Comparison of ENCODE assay signal across 13 mouse cellular contexts in genomic region chr8:84063861-84064610, GRCm38 (mm10). TPM values are rescaled to one million over a fixed set of nuclear protein-coding genes. Genes with fewer than 3 reads are reported as not detected.
DNase-seq lines count a peak whose midpoint lies in the region; ATAC-seq and TF ChIP-seq lines count a peak whose summit lies in the region.
"Had no signal": no experiment of that assay in that cellular context is flagged by ENCODE, and none has a peak within 500 bp of the region (broad histone marks: within the 10 kb centered on the region; RNA-seq: fewer than 3 reads in every experiment).

No protein-coding gene starts in this region.

- peak; percentile 32 for ATAC-seq in inflammation-experienced regulatory T-cells, adult 6 months
- no peak for ATAC-seq in monocyte, adult 5-6 weeks (replicated peaks; ENCODE audit: insufficient number of reproducible peaks, low FRiP score, low TSS enrichment, poor library complexity, severe bottlenecking)
- ATAC-seq: midbrain, embryonic 13.5 days had no signal

- H3K36me3 ChIP-seq in small intestine, adult 2 months (ENCODE audit: control insufficient read depth, insufficient read depth, low read length): no peaks in the 10 kb centered on the region
- H3K36me3 ChIP-seq: midbrain, embryonic 13.5 days had no signal

- H3K4me1 ChIP-seq in small intestine, adult 2 months (ENCODE audit: control insufficient read depth, insufficient read depth, insufficient read length, low read length): peaks cover 16% of the 10 kb centered on the region; the same call in 1 of the 2 replicates

- no peak for TF ChIP-seq POLR2A in small intestine, adult 2 months (IDR thresholded peaks at IDR 0.05; ENCODE audit: low read depth, low read length)

- no peak for TF ChIP-seq CTCF in small intestine, adult 2 months (IDR thresholded peaks at IDR 0.05; ENCODE audit: extremely low read depth, insufficient read length, insufficient replicate concordance, low read depth, low read length)

- H3K27ac ChIP-seq in small intestine, adult 2 months (ENCODE audit: insufficient read depth, low read depth, low read length): peak overlapping the region; percentile 11
- H3K27ac ChIP-seq: midbrain, embryonic 13.5 days had no signal

- H3K4me3 ChIP-seq in small intestine, adult 2 months (ENCODE audit: low read depth, low read length): no peak overlapping the region
- H3K4me3 ChIP-seq: midbrain, embryonic 13.5 days had no signal

- WGBS in small intestine, adult 2 months: 48% methylated on average over 8 of the region's 8 CpGs

- intact Hi-C loops in left cerebral cortex, postnatal 4 days (cut with DNase I): no loop called here

- peak; percentile 39 for DNase-seq in 3T3-L1 (ENCODE audit: low read depth, low spot score)
- peak; percentile 85 for DNase-seq in CD4-positive helper T cell, adult 2 months (ENCODE audit: low read depth, low spot score)
- DNase-seq in frontal cortex, postnatal 36 days (ENCODE audit: low spot score in 2 of 2): no peak
- no peak for DNase-seq in left cerebral cortex, postnatal 4 days
- DNase-seq: cerebellum, adult 11 months; kidney, adult 11 months had no signal

- no peaks in the 10 kb centered on the region for H3K27me3 ChIP-seq in small intestine, adult 2 months (ENCODE audit: control insufficient read depth, insufficient read depth, low read length)
- H3K27me3 ChIP-seq: midbrain, embryonic 13.5 days had no signal

RNA-seq across cellular contexts. Expression of gene Gm10643, which starts 0.9 kb away (rescaled TPM):
- 1 to 10 TPM in 1 of 3 experiments, under 1 TPM in 2; 0.53 to 1.4 (median 0.91) TPM for polyA plus RNA-seq in inflammation-experienced regulatory T-cells, adult 6 months (2017; shearing (Covaris generic))
- polyA plus RNA-seq in small intestine, adult 2 months (2012; rRNA removed): 0.48 TPM in 1 of 2 replicates, not detected in the other
- total RNA-seq in left cerebral cortex, postnatal 4 days (2021): 1 to 10 TPM; 3.3 to 4.0 TPM
- total RNA-seq in monocyte, adult 5-6 weeks (2017): 2.4 to 3.7 TPM (median 2.6 TPM) in 3 replicates

RNA-seq across cellular contexts. Expression of gene Rfx1, which starts 2.6 kb away (rescaled TPM):
- 10 to 100 TPM in 2 of 3 experiments, 1 to 10 TPM in 1; 9.4 to 13.2 (median 13.2) TPM for polyA plus RNA-seq in inflammation-experienced regulatory T-cells, adult 6 months (2017; shearing (Covaris generic))
- polyA plus RNA-seq in small intestine, adult 2 months (2012; rRNA removed): 23.2 and 42.2 TPM in 2 replicates
- 10 to 100 TPM; 26.1 to 28.5 TPM for total RNA-seq in left cerebral cortex, postnatal 4 days (2021)
- 8.4 to 15.4 TPM (median 10.1 TPM) in 3 replicates for total RNA-seq in monocyte, adult 5-6 weeks (2017)

RNA-seq across cellular contexts. Expression of gene Rln3, which starts 19.2 kb away (rescaled TPM):
- 10 to 100 TPM; 21.2 to 34.2 (median 31.9) TPM for polyA plus RNA-seq in inflammation-experienced regulatory T-cells, adult 6 months (2017; shearing (Covaris generic))
- polyA plus RNA-seq in small intestine, adult 2 months (2012; rRNA removed): 0.96 and 0.99 TPM in 2 replicates
- total RNA-seq in left cerebral cortex, postnatal 4 days (2021): not detected
- total RNA-seq in monocyte, adult 5-6 weeks (2017): not detected in 3 replicates
- total RNA-seq: left cerebral cortex, postnatal 10 days had no signal
- polyA plus RNA-seq: embryonic facial prominence, embryonic 14.5 days; gonadal fat pad, adult 2 months; midbrain, embryonic 13.5 days had no signal

RNA-seq across cellular contexts. Expression of gene Il27ra, which starts 21.6 kb away (rescaled TPM):
- polyA plus RNA-seq in inflammation-experienced regulatory T-cells, adult 6 months (2017; shearing (Covaris generic)): 100 to 1,000 TPM; 188 to 350 (median 272) TPM
- polyA plus RNA-seq in small intestine, adult 2 months (2012; rRNA removed): 2.3 and 5.5 TPM in 2 replicates
- total RNA-seq in left cerebral cortex, postnatal 4 days (2021): 1 to 10 TPM; 1.5 to 1.6 TPM
- total RNA-seq in monocyte, adult 5-6 weeks (2017): 7.4 to 27.0 TPM (median 8.4 TPM) in 3 replicates

RNA-seq across cellular contexts. Expression of gene Dcaf15, which starts 40.5 kb away (rescaled TPM):
- 10 to 100 TPM; 16.6 to 20.0 (median 18.6) TPM for polyA plus RNA-seq in inflammation-experienced regulatory T-cells, adult 6 months (2017; shearing (Covaris generic))
- polyA plus RNA-seq in small intestine, adult 2 months (2012; rRNA removed): 37.4 and 108 TPM in 2 replicates
- total RNA-seq in left cerebral cortex, postnatal 4 days (2021): 10 to 100 TPM; 49.1 to 49.7 TPM
- total RNA-seq in monocyte, adult 5-6 weeks (2017): 19.0 to 27.3 TPM (median 24.0 TPM) in 3 replicates

Comparison
In these comparisons a context has a peak if more than half of its experiments do, and no peak if none do; other contexts are left out.
1. DNase-seq: peak in 3T3-L1 (single experiment) and CD4-positive helper T cell, adult 2 months (single experiment); none in frontal cortex, postnatal 36 days (0 of 2) and left cerebral cortex, postnatal 4 days (single experiment).